Mouse (Mus musculus) bone marrow, adult 2 months (tissue): Measurements from ENCODE around the gene Mfsd14a. TPM values are rescaled to one million over a fixed set of nuclear protein-coding genes. Genes with fewer than 3 reads are reported as not detected.

Experiments
- H3K27ac ChIP-seq: fragments of 200-500 bp; 2 replicates; pipeline ENCODE4 v1.5.1; 2012; ENCODE audit warnings: low read depth, mild to moderate bottlenecking, control low read depth, inconsistent platforms, low read length; ENCODE audit not compliant: control insufficient read depth, poor library complexity, insufficient read depth
- H3K4me1 ChIP-seq: fragments of 200-500 bp; 2 replicates; pipeline ENCODE4 v1.6.1; 2011; ENCODE audit warnings: low read length; ENCODE audit not compliant: control insufficient read depth, insufficient read depth
- H3K4me3 ChIP-seq: fragments of 200-500 bp; replicated peaks from 2 replicates; pipeline ENCODE3; 2011; ENCODE audit warnings: mild to moderate bottlenecking, low read depth, low read length, control low read depth; ENCODE audit not compliant: control insufficient read depth
- CTCF ChIP-seq: fragments of 200-500 bp; IDR thresholded peaks from 2 replicates; pipeline ENCODE4 v1.5.1; 2011; ENCODE audit warnings: low read length, control low read depth; ENCODE audit not compliant: control insufficient read depth, insufficient read depth
- POLR2A ChIP-seq: fragments of 200-500 bp; IDR thresholded peaks from 2 replicates; pipeline ENCODE4 v1.6.1; 2011; ENCODE audit warnings: low read depth, mild to moderate bottlenecking, control low read depth, low read length, borderline replicate concordance; ENCODE audit not compliant: control insufficient read depth
- WGBS: fragments of 180-500 bp; shearing (Covaris S2); methylation state at CpG from one replicate; pipeline ENCODE4 v1.1.7; 2018; 5-methylcytosine and 5-hydroxymethylcytosine counted together
- polyA plus RNA-seq: library from polyadenylated mRNA; stranded (reverse); fragments of >200 nt; gene quantifications from 2 replicates; pipeline ENCODE4 v1.2.4, GENCODE M21; 2011; ENCODE audit warnings: low replicate concordance; ENCODE audit not compliant: missing spikeins, insufficient read depth, insufficient read length

Gene Mfsd14a
- polyA plus RNA-seq, 1 experiment = 13.2 TPM

DNA sequence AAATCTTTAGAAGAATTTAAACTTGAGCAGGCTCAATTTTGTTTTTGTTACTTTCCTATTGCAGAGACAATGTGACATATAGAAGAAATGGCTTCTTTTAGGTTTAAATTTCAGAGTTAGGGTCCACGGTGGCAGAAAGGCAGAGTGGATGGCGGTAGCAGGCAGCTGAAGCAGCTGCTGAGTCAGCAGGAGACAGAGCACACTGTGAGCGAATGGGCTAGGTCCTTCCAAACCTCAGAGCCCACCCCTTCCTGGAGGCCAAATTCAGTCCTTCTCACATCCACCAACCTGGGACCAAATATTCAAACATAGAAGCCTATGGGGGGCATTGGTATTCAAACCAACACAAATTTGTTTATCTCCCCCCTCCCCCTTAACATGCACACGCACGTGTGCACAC, 60.7 kb downstream of the Mfsd14a start:
- TF ChIP-seq CTCF (no peak), POLR2A (no peak)
- no peak overlapping the region for H3K27ac ChIP-seq

DNA sequence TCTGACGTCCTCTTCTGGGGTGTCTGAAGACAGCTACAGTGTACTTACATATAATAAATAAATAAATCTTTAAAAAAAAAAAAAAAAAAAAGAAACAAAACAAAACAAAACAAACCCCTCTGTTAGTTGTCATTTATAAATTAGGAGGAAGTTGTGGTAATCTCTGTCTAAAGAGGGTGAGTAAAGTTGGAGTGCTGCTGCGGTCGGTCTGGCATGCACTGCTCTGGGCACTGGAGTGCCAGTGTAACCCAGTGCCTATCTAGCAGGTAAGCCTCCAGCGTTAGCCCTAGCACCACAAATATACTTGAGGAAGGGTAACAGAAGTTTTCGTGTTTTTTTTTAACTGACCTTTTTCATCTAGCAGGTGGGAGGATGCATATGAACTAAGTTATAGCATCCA, 61.5 kb downstream of the Mfsd14a start:
- Histone ChIP-seq H3K27ac (no peak overlapping the region), H3K4me1 (no peaks in the 10 kb centered on the region), H3K4me3 (no peak overlapping the region)
- TF ChIP-seq CTCF = no peak
- no peak for TF ChIP-seq POLR2A
- WGBS = 24% methylated on average over 5 of the region's 5 CpGs

More for the DNA sequence above, 60.7 kb downstream of the Mfsd14a start:
- 82% methylated on average over 5 of the region's 5 CpGs for WGBS
- Histone ChIP-seq H3K4me3 (no peak overlapping the region), H3K4me1 (no peaks in the 10 kb centered on the region)

DNA sequence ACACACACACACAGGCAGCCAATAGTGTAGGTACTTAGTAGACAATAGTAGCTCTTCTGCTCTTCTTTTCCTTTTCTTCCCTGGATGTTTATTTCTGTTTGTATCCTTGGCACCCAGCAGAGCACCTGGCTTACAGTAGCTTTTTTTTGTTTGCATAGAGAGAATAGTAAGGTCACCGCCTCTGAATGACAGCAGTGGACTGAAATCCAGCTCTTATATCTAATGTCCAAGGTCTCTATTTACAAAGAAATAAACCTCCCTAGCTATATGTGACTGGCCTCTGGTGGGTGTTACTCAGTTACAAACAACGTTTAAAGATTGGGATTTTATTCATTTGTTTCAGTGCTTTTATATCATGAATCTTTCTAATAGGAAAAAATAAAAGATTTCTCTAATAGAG, 62.8 kb downstream of the Mfsd14a start:
- 84% methylated on average over 2 of the region's 2 CpGs for WGBS
- no peak for TF ChIP-seq CTCF
- no peak for TF ChIP-seq POLR2A
- no peak overlapping the region for H3K27ac ChIP-seq
- H3K4me3 ChIP-seq = no peak overlapping the region
- H3K4me1 ChIP-seq = no peaks in the 10 kb centered on the region

DNA sequence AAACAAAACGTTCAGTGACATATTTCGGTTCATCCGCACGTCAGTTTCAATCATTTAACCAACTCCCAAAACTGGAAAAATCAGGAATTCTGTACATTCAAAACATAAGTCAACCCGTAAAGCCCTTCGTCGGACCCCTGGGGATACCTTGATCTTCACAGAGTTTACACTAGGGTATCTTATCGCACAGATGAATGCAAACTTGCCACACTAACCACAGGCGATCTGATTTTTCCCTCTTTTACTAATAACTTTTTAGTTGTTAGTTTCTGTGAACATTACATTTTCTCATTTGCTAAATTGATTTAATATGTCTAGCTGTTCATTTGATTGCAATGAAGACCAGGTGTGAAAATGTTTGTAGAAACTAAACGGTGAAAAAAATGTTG, 66.9 kb downstream of the Mfsd14a start:
- peak overlapping the region; percentile 90 for H3K4me3 ChIP-seq
- 6% methylated on average over 10 of the region's 10 CpGs for WGBS
- H3K27ac ChIP-seq = peak overlapping the region; percentile 69
- TF ChIP-seq POLR2A (no peak), CTCF (no peak)
- H3K4me1 ChIP-seq = no peaks in the 10 kb centered on the region

DNA sequence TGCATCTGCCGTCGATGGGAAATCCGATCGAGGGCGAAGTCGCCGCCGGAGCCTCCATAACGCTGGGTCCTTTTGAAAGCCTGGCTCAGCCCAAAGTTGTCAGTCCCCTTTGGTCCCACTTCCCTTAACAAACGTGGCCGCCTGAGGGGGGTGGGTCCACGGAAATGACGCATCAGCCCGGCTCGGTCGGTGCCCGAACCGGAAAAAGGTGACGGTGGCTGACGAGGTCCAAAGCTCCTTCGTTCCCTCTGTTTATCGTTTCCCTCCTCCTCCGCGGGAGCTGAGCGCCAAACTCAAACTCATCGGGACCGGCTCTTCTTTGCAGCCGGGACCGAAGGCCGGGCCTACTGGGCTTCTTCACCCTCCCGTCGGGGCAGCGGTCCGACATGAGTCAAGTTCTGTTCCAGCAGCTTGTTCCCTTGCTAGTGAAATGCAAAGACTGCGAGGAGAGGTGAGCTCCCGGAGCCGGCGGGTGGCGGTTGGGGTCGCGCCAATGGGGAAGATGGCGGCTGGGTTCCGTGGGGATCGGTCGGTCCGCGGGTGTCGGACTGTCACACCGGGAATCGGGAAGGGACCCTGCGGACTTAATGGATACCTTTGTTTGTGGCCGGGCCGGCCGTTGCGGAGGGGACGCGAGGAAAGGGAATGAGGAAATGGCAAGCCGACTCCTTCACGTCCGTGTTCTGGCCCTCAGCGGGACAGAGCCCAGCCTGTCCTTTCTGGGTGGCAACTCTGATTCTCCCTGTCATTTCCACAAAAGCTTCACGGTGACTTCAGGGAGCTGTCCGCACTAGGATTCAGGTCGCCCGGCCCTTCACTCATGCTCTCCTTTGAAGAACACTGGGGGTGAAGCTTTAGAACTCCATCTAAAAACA, 67.5 kb downstream of the Mfsd14a start, which contains the start of gene Sass6:
TSS of gene Sass6 (plus strand) at position 255 of the 875 bp plus-strand sequence.
- peak; percentile 59 for TF ChIP-seq POLR2A
- TF ChIP-seq CTCF = peak; percentile 0; the same call in 1 of the 2 replicates
- Histone ChIP-seq H3K27ac (peak within 1 kb of the TSS; percentile 78), H3K4me3 (peak within 1 kb of the TSS; percentile 90), H3K4me1 (no peaks in the 10 kb centered on the region)
- WGBS = under 1% methylated on average over 65 of the region's 65 CpGs

DNA sequence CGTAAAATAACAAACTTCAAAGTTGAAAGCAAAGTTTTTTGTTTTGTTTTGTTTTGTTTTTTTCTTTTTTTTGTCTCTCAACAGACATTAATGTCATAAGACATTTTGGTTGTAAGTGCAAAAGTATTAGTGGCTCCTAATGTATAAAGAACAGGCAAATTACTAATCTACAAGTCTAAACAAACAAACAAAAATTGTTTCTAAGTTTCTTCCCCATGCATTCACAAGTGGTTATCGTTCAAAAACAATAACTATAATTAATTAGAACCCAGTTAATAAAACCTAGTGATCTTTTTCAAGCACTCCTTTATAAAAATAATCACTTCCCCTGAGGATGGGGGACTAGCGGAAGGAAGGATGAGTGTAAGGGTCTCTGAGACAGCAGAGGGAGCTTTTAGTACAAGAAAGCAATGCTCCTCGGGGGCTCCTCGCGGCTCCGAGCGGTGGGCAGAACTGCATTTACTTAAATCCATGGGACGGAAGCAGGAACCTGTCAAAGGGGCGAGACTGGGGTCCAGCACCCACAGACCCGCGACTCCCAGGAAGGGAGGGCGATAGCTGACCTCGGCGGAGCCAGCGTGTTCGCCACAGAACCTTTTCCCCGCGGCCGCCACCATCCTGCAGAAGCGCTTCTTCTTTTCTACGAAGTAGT, 68.3 kb downstream of the Mfsd14a start:
- Histone ChIP-seq H3K4me1 (no peaks in the 10 kb centered on the region), H3K27ac (peak overlapping the region; percentile 78), H3K4me3 (peak overlapping the region; percentile 90)
- WGBS = 1% methylated on average over 22 of the region's 22 CpGs
- TF ChIP-seq POLR2A (no peak), CTCF (no peak)

DNA sequence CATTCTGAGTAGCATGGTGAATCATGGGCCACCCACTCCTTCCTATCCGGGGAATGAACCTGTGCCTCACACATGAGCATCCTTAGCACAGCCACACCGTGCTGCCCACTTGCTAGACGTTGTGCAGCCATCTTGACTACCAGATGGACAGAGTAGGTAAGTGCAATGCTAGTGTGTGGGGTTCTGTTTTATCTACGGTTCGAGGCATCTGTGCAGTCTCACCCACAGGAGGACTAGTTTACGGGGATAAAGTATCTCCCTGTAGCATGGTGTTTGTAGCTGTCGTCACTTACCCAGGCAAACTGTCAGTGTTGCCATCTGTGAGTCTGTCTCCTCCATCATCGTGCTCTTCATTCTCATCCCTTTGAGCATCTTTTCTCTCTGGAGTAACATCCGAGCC, 80.3 kb downstream of the Mfsd14a start:
- no peak for TF ChIP-seq POLR2A
- no peak for TF ChIP-seq CTCF
- H3K27ac ChIP-seq = no peak overlapping the region
- no peaks in the 10 kb centered on the region; the same call in 1 of the 2 replicates for H3K4me1 ChIP-seq
- no peak overlapping the region for H3K4me3 ChIP-seq
- WGBS = 90% methylated on average over 9 of the region's 9 CpGs

Other genes with a start within 250 kb of the Mfsd14a start
- 4.0 and 7.2 TPM in 2 replicates for gene Cdc14a, start 238.6 kb downstream of the Mfsd14a start, polyA plus RNA-seq
- 10.4 and 22.5 TPM in 2 replicates for gene Rtca, start 154.5 kb downstream of the Mfsd14a start, polyA plus RNA-seq
- 4.3 and 9.5 TPM in 2 replicates for gene Dbt, start 149.6 kb downstream of the Mfsd14a start, polyA plus RNA-seq
- gene Lrrc39, start 99.7 kb downstream of the Mfsd14a start, polyA plus RNA-seq = 3.4 and 4.2 TPM in 2 replicates
- gene Sass6, start 67.7 kb downstream of the Mfsd14a start, polyA plus RNA-seq = 12.7 and 17.9 TPM in 2 replicates
- gene Trmt13, start 48.1 kb downstream of the Mfsd14a start, polyA plus RNA-seq = 9.4 and 22.0 TPM in 2 replicates
- not detected in 2 replicates for gene Gm43191, start 18.6 kb upstream of the Mfsd14a start, polyA plus RNA-seq
- gene Slc35a3, start 50.2 kb upstream of the Mfsd14a start, polyA plus RNA-seq = 4.0 and 5.7 TPM in 2 replicates
- 2.2 and 4.7 TPM in 2 replicates for gene Agl, start 145.5 kb upstream of the Mfsd14a start, polyA plus RNA-seq
- gene Frrs1, start 196.8 kb upstream of the Mfsd14a start, polyA plus RNA-seq = 15.9 and 24.6 TPM in 2 replicates